Mouse (Mus musculus) adrenal gland, adult 18-20 months (tissue): ENCODE data around the gene Zfp991. TPM values are rescaled to one million over a fixed set of nuclear protein-coding genes. Genes with fewer than 3 reads are reported as not detected.

ENCODE experiments used
- total RNA-seq, 2 experiments: library from RNA; stranded (reverse); gene quantifications; 1 replicate in 1 of 2; 2 replicates in 1 of 2; pipeline ENCODE4 v1.2.3; 2021

The Zfp991 gene
- total RNA-seq, 2 experiments from 2014 or later = 4.3 to 6.1 TPM

Other genes with a start within 250 kb of the Zfp991 start
- gene Gm21411, start 222.4 kb upstream of the Zfp991 start, total RNA-seq = not detected
- not detected for gene Zfp989, start 160.1 kb upstream of the Zfp991 start, total RNA-seq
- 1 to 10 TPM in 1 of 2 experiments, under 1 TPM in 1; 0.45 to 1.0 TPM for gene Rex2, start 110.2 kb upstream of the Zfp991 start, total RNA-seq
- gene Zfp988, start 173.6 kb downstream of the Zfp991 start, total RNA-seq = under 1 TPM; 0.13 to 0.23 TPM
- gene Zfp978, start 229.3 kb downstream of the Zfp991 start, total RNA-seq = under 1 TPM in 1 of 2 experiments, not detected in 1; 0.53 TPM